Mouse (Mus musculus): ENCODE results near the gene Gm7029. TPM values are rescaled to one million over a fixed set of nuclear protein-coding genes. Genes with fewer than 3 reads are reported as not detected.
A peak's percentile ranks its signal among the peaks of the same experiment; 100 is the strongest.

Gene Gm7029
- total and polyA plus RNA-seq, 2 experiments from 2014 or later: not detected

- TF ChIP-seq CTCF (IDR thresholded peaks at IDR 0.05; ENCODE audit: low read depth) (no peak), EP300 (IDR thresholded peaks at IDR 0.05; ENCODE audit: low read depth) (peak; percentile 86)
- DNase-seq (ENCODE audit: low spot score) (peak; percentile 100), ATAC-seq (ENCODE audit: insufficient read depth, low read depth) (peak; percentile 92)
- no peaks in the 10 kb centered on the region for H3K9me3 ChIP-seq (replicated peaks; ENCODE audit: control insufficient read depth, low read length)
- peak within 1 kb of the TSS; percentile 74 for H3K4me3 ChIP-seq (ENCODE audit: low read depth, low read length)
- H3K4me1 ChIP-seq (ENCODE audit: control insufficient read depth, insufficient read depth): peaks cover 5% of the 10 kb centered on the region; the same call in 1 of the 2 replicates
- H3K4me2 ChIP-seq (ENCODE audit: low read depth, low read length): peak within 1 kb of the TSS; percentile 69
- H3K9ac ChIP-seq (replicated peaks; ENCODE audit: low read depth, low read length): peak within 1 kb of the TSS; percentile 73
- under 1% methylated on average over 31 of the region's 34 CpGs for WGBS
- peaks cover 41% of the 10 kb centered on the region for H3K36me3 ChIP-seq (replicated peaks; ENCODE audit: control insufficient read depth, insufficient read depth, low read length)
- H3K27me3 ChIP-seq (ENCODE audit: control insufficient read depth, insufficient read depth, low read length): no peaks in the 10 kb centered on the region
- peak within 1 kb of the TSS; percentile 72 for H3K27ac ChIP-seq (ENCODE audit: low read depth)
Observed at GRCm38 (mm10) chr17:33915671-33916250, 42.1 kb downstream of the Gm7029 start, which contains the start of the genes Tapbp and Zbtb22. Gene Tapbp (plus strand): TSS chr17:33915899. Gene Zbtb22 (plus strand): TSS chr17:33915904.

- DNase-seq (ENCODE audit: low spot score) (no peak), ATAC-seq (ENCODE audit: insufficient read depth, low read depth) (no peak)
- Histone ChIP-seq H3K4me3 (ENCODE audit: low read depth, low read length) (peak overlapping the region; percentile 74), H3K27me3 (ENCODE audit: control insufficient read depth, insufficient read depth, low read length) (no peaks in the 10 kb centered on the region), H3K4me1 (ENCODE audit: control insufficient read depth, insufficient read depth) (peaks cover 5% of the 10 kb centered on the region; the same call in 1 of the 2 replicates), H3K36me3 (replicated peaks; ENCODE audit: control insufficient read depth, insufficient read depth, low read length) (peaks cover 36% of the 10 kb centered on the region), H3K9me3 (replicated peaks; ENCODE audit: control insufficient read depth, low read length) (no peaks in the 10 kb centered on the region), H3K4me2 (ENCODE audit: low read depth, low read length) (peak overlapping the region; percentile 69), H3K27ac (ENCODE audit: low read depth) (peak overlapping the region; percentile 72), H3K9ac (replicated peaks; ENCODE audit: low read depth, low read length) (peak overlapping the region; percentile 73)
- under 1% methylated on average over 14 of the region's 20 CpGs for WGBS
- TF ChIP-seq EP300 (IDR thresholded peaks at IDR 0.05; ENCODE audit: low read depth) (no peak), CTCF (IDR thresholded peaks at IDR 0.05; ENCODE audit: low read depth) (no peak)
Observed at GRCm38 (mm10) chr17:33916294-33916693, 42.7 kb downstream of the Gm7029 start.

GRCm38 (mm10) chr17:33916847-33917655 is 43.4 kb downstream of the Gm7029 start:
- Histone ChIP-seq H3K27ac (ENCODE audit: low read depth) (peak overlapping the region; percentile 72; the same call in 1 of the 2 replicates), H3K4me2 (ENCODE audit: low read depth, low read length) (peak overlapping the region; percentile 69), H3K27me3 (ENCODE audit: control insufficient read depth, insufficient read depth, low read length) (no peaks in the 10 kb centered on the region), H3K4me1 (ENCODE audit: control insufficient read depth, insufficient read depth) (peaks cover 5% of the 10 kb centered on the region; the same call in 1 of the 2 replicates), H3K9ac (replicated peaks; ENCODE audit: low read depth, low read length) (peak overlapping the region; percentile 73; the same call in 1 of the 2 replicates), H3K36me3 (replicated peaks; ENCODE audit: control insufficient read depth, insufficient read depth, low read length) (peaks cover 28% of the 10 kb centered on the region), H3K4me3 (ENCODE audit: low read depth, low read length) (peak overlapping the region; percentile 74), H3K9me3 (replicated peaks; ENCODE audit: control insufficient read depth, low read length) (no peaks in the 10 kb centered on the region)
- TF ChIP-seq EP300 (IDR thresholded peaks at IDR 0.05; ENCODE audit: low read depth) (no peak), CTCF (IDR thresholded peaks at IDR 0.05; ENCODE audit: low read depth) (no peak)
- 69% methylated on average over 31 of the region's 31 CpGs for WGBS
- ATAC-seq (ENCODE audit: insufficient read depth, low read depth) (no peak), DNase-seq (ENCODE audit: low spot score) (no peak)

GRCm38 (mm10) chr17:33917656-33918292 is 44.1 kb downstream of the Gm7029 start:
- no peak for ATAC-seq (ENCODE audit: insufficient read depth, low read depth)
- no peak overlapping the region for H3K4me3 ChIP-seq (ENCODE audit: low read depth, low read length)
- H3K9me3 ChIP-seq (replicated peaks; ENCODE audit: control insufficient read depth, low read length): no peaks in the 10 kb centered on the region
- no peak overlapping the region for H3K9ac ChIP-seq (replicated peaks; ENCODE audit: low read depth, low read length)
- H3K27me3 ChIP-seq (ENCODE audit: control insufficient read depth, insufficient read depth, low read length): no peaks in the 10 kb centered on the region
- H3K36me3 ChIP-seq (replicated peaks; ENCODE audit: control insufficient read depth, insufficient read depth, low read length): peaks cover 23% of the 10 kb centered on the region
- DNase-seq (ENCODE audit: low spot score): no peak
- no peak overlapping the region for H3K4me2 ChIP-seq (ENCODE audit: low read depth, low read length)
- H3K4me1 ChIP-seq (ENCODE audit: control insufficient read depth, insufficient read depth): peaks cover 5% of the 10 kb centered on the region; the same call in 1 of the 2 replicates
- H3K27ac ChIP-seq (ENCODE audit: low read depth): no peak overlapping the region
- TF ChIP-seq EP300 (IDR thresholded peaks at IDR 0.05; ENCODE audit: low read depth) (no peak), CTCF (IDR thresholded peaks at IDR 0.05; ENCODE audit: low read depth) (no peak)
- WGBS: 80% methylated on average over 18 of the region's 18 CpGs

Measured in heart, postnatal 0 days (tissue).